Mouse (Mus musculus) liver, embryonic 14.5 days (tissue): ENCODE measurements around the gene Mmp9. TPM values are rescaled to one million over a fixed set of nuclear protein-coding genes. Genes with fewer than 3 reads are reported as not detected.

Source experiments
- ATAC-seq: fragments of 200-750 bp; cut with Nextera tagmentation; 2 replicates; pipeline ENCODE4 v1.8.0; 2017; ENCODE audit warnings: moderate number of reproducible peaks, mild to moderate bottlenecking, moderate library complexity; ENCODE audit not compliant: insufficient read depth
- DNase-seq, 3 experiments: peaks; one replicate each; pipeline ENCODE4 v3.0.0-alpha.2; 2012 to 2013; ENCODE audit warnings: low read depth in 3 of 3, low spot score in 3 of 3
- H3K27ac ChIP-seq: fragments of 300-500 bp; sonication (generic); 2 replicates; pipeline ENCODE4 v1.5.1; 2014; ENCODE audit warnings: moderate library complexity, mild to moderate bottlenecking, control low read depth, inconsistent platforms
- H3K27me3 ChIP-seq: fragments of 300-500 bp; sonication (generic); 2 replicates; pipeline ENCODE4 v1.6.1; 2014; ENCODE audit warnings: mild to moderate bottlenecking, low read length, moderate library complexity; ENCODE audit not compliant: control insufficient read depth, insufficient read depth
- H3K36me3 ChIP-seq: fragments of 300-500 bp; sonication (generic); replicated peaks from 2 replicates; pipeline ENCODE4 v1.6.1; 2014; ENCODE audit warnings: low read depth; ENCODE audit not compliant: control insufficient read depth, insufficient read depth
- H3K4me1 ChIP-seq, 2 experiments: fragments of 200-500 bp in 1 of 2; fragments of 300-500 bp in 1 of 2; sonication (generic) in 1 of 2; replicated peaks; 2 replicates each; pipeline ENCODE4 v1.6.1; 2012 to 2014; ENCODE audit warnings: antibody characterized with exemption in 1 of 2, inconsistent platforms in 1 of 2, low read length in 1 of 2; ENCODE audit not compliant: control insufficient read depth in 2 of 2, insufficient read depth in 2 of 2
- H3K4me2 ChIP-seq: fragments of 300-500 bp; sonication (generic); 2 replicates; pipeline ENCODE4 v1.6.1; 2014; ENCODE audit warnings: low read depth, mild to moderate bottlenecking, control low read depth, moderate library complexity
- H3K4me3 ChIP-seq, 2 experiments: fragments of 200-500 bp in 1 of 2; fragments of 300-500 bp in 1 of 2; sonication (generic) in 1 of 2; 2 replicates each; pipeline ENCODE4 v1.5.1; 2012 to 2014; ENCODE audit warnings: low read depth in 2 of 2, low read length in 2 of 2, mild to moderate bottlenecking in 2 of 2, control low read depth in 1 of 2, inconsistent platforms in 1 of 2, moderate library complexity in 1 of 2; ENCODE audit not compliant: insufficient read depth in 1 of 2
- H3K9ac ChIP-seq: fragments of 300-500 bp; sonication (generic); replicated peaks from 2 replicates; pipeline ENCODE4 v1.6.1; 2014; ENCODE audit warnings: mild to moderate bottlenecking, control low read depth, moderate library complexity
- H3K9me3 ChIP-seq: fragments of 300-500 bp; sonication (generic); 2 replicates; pipeline ENCODE4 v1.6.1; 2016; ENCODE audit warnings: low read length, mixed read lengths; ENCODE audit not compliant: control insufficient read depth
- CTCF ChIP-seq: IDR thresholded peaks from 2 replicates; pipeline ENCODE4 v1.5.1; 2016; ENCODE audit warnings: antibody characterized with exemption, low read depth, control low read depth
- EP300 ChIP-seq: IDR thresholded peaks from 2 replicates; pipeline ENCODE4 v1.6.1; 2016; ENCODE audit warnings: antibody characterized with exemption, low read depth
- WGBS: fragments of 180-500 bp; shearing (Covaris S2); extraction: QIAGEN DNeasy Blood & Tissue Kit; methylation state at CpG from one replicate; pipeline ENCODE4 v1.1.7; 2014; ENCODE audit not compliant: insufficient replicate concordance; 5-methylcytosine and 5-hydroxymethylcytosine counted together
- polyA plus RNA-seq, 2 experiments: library from polyadenylated mRNA; depleted of rRNA in 1 of 2; stranded (reverse) in 1 of 2; unstranded in 1 of 2; fragments of >200 nt; fragmentation: Nextera tagmentation in 1 of 2; extraction: Ambion mirVana in 1 of 2; gene quantifications; 2 replicates each; pipeline versions ENCODE4 v1.2.1 to v1.2.3; 2012 to 2014

Gene Mmp9
- polyA plus RNA-seq (2012; rRNA removed) (0.97 and 1.00 TPM in 2 replicates), polyA plus RNA-seq (2014; fragmentation: Nextera tagmentation; extraction: Ambion mirVana) (0.76 and 1.2 TPM in 2 replicates)

DNA sequence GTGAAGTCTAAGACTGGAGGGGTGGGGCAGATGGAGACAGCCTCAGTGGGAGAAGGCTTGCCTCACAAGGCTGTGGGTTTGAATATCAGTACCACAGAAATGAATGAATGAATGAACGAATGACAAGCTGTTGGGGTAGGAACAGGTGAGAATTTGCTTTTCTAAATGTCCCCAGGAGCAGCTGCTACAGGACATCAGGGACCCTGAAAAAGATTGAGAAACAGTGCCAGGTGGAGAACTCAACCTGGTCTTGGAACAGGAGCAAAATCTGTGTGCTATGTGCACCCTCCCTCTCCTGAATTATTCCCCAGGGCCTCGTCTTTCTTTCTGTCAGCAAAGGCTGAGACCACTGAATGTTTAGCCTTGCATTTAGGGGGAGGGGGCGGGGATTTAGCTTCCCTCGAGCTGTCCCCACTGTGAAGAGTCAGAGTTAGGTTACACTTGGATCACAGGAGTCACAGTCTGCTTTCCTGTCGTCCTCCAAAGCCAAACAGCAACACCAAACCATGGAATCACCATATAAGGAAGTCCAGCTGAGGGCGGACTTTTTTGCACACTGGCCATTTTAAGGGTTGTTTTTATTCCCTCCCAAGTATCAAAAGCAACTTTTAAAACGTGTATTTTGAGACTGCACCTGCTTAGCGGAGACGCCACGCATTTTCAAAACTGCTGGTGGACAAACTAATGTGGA is at the start of gene Mmp9:
Mmp9 (plus strand) TSS at position 641 of the 691 bp plus-strand sequence.
- no peak for TF ChIP-seq CTCF
- no peak for TF ChIP-seq EP300
- Histone ChIP-seq H3K27me3 (peaks cover 35% of the 10 kb centered on the region), H3K27ac (no peak within 1 kb of the TSS), H3K4me1 (peaks cover 0 to 5% of the 10 kb centered on the region in 2 experiments; a peak in 1 of 4 replicates), H3K4me3 (no peak within 1 kb of the TSS), H3K9ac (no peak within 1 kb of the TSS), H3K4me2 (no peak within 1 kb of the TSS), H3K9me3 (no peaks in the 10 kb centered on the region), H3K36me3 (no peaks in the 10 kb centered on the region)
- DNase-seq: no peak
- 18% methylated on average over 10 of the region's 10 CpGs for WGBS
- ATAC-seq: no peak

DNA sequence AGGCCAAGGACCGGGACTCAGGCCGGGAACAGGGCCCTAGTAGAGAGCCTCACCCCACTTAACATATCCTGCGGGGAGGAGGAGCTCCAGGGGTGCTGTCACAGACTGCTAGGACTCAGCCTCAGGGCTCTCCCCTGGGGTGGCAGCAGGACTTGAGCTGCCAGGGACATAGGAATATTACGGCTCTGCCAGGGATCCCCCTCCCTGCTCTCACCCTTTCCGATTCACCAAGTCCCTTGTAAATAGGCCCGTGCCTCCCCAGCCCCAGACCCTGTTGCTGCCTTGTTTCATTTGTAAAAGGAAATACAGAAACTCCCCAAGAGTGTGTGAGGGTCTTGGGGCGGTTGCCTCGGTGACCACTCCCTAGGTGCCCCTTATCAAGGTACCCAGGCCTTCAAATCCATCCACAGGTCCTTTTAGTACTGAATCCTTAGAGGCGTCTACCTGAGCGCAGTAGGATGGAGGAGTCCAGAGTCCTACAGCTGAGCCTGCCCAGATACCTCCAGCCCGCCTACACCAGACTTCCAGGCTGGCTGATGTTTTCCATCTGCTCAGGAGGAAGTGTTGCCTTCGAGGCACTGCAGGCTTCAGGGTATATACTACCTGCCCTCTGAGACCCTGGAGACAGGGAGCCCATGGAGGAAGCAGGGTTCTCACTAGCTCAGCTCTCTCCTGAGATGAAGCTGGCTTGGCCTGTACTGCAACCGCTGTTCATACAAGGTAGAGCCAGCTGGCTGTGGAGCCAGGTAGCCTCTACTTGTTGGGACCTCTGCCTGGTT is 49.3 kb upstream of the Mmp9 start:
- no peak overlapping the region for H3K9ac ChIP-seq
- ATAC-seq (no peak), DNase-seq (no peak)
- 85% methylated on average over 13 of the region's 13 CpGs for WGBS
- no peak for TF ChIP-seq CTCF
- TF ChIP-seq EP300: no peak
- no peak overlapping the region for H3K4me3 ChIP-seq
- H3K27me3 ChIP-seq: no peaks in the 10 kb centered on the region
- H3K27ac ChIP-seq: no peak overlapping the region
- H3K4me1 ChIP-seq: no peaks in the 10 kb centered on the region
- H3K36me3 ChIP-seq: peaks cover 88% of the 10 kb centered on the region
- H3K9me3 ChIP-seq: no peaks in the 10 kb centered on the region
- no peak overlapping the region for H3K4me2 ChIP-seq

DNA sequence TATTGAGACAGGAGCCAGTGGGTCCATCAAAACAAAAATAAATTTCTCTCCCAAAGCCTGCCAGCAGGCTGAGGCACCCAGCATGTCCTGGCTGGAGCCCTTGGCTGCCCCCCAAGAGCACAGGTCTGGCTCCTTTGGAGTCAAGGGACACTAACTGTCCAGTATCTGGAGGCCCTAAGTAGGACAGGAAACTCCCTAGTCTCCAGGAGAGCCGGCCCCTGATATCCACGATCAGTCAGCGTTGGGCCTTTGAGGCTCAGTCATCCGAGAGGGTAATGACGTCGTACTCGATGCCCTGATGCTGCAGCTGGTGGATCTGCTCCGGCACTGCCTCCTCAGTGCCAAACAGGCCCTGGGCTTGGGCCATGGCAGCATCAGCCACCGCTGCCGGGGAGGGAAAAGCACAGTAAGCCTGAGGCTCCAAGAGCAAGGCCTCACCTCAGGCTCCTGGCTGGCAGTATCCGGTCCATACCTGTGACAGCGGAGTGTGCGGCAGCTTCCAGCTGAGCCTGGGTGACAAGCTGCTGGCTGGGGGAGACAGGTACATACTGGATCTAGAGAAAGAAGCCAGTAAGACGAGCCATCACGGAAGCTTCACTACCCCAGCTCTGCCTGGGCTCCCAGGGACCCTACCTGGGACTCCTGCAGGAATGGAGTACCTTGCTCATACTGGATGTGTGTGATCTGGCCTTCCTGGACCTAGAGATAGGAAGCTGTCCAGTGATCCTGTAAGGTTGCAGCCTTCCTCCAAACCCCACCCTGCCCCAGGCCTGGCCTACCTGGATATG is 48.5 kb upstream of the Mmp9 start:
- 86% methylated on average over 15 of the region's 15 CpGs for WGBS
- no peak overlapping the region for H3K4me3 ChIP-seq
- H3K9me3 ChIP-seq: no peaks in the 10 kb centered on the region
- DNase-seq (no peak), ATAC-seq (no peak)
- TF ChIP-seq CTCF (no peak), EP300 (no peak)
- H3K27ac ChIP-seq: no peak overlapping the region
- no peak overlapping the region for H3K9ac ChIP-seq
- peaks cover 87% of the 10 kb centered on the region for H3K36me3 ChIP-seq
- no peaks in the 10 kb centered on the region for H3K27me3 ChIP-seq
- no peaks in the 10 kb centered on the region for H3K4me1 ChIP-seq
- no peak overlapping the region for H3K4me2 ChIP-seq

DNA sequence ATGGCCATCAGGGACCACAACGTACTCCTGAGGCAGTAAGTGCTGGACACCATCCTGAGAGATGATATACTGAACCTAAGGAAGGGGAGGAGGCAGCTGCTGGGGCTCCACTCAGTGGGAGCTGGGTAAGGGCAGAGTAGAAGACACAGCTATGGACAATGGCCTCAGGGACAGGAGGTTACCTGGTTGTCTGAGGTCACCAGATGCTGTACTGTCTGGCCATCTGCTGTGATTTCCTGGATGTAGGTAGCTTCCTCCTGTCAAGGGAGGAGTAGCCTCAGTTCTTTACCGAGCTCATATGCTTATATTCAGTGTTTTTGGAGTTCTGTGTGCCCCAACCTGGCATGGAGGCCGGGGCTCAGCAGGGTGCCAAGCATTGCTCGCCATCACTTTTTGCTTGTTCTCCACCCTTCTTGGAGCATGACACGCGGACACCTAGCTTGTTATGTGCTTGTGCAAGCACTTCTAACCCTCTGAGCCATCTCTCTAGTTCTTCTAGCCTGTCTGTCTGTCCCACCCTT is 47.8 kb upstream of the Mmp9 start:
- 78% methylated on average over 6 of the region's 6 CpGs for WGBS
- H3K27me3 ChIP-seq: no peaks in the 10 kb centered on the region
- no peaks in the 10 kb centered on the region for H3K4me1 ChIP-seq
- no peak for TF ChIP-seq EP300
- no peak for TF ChIP-seq CTCF
- DNase-seq: no peak
- no peaks in the 10 kb centered on the region for H3K9me3 ChIP-seq
- peaks cover 90% of the 10 kb centered on the region for H3K36me3 ChIP-seq
- H3K4me2 ChIP-seq: no peak overlapping the region
- H3K9ac ChIP-seq: no peak overlapping the region
- H3K27ac ChIP-seq: no peak overlapping the region
- ATAC-seq: no peak
- H3K4me3 ChIP-seq: no peak overlapping the region
